Mouse (Mus musculus): ENCODE data around the gene Tmem236. TPM values are rescaled to one million over a fixed set of nuclear protein-coding genes. Genes with fewer than 3 reads are reported as not detected.

The Tmem236 gene
- total RNA-seq (2023), result under 1 TPM; 0.15 to 0.21 TPM

DNA sequence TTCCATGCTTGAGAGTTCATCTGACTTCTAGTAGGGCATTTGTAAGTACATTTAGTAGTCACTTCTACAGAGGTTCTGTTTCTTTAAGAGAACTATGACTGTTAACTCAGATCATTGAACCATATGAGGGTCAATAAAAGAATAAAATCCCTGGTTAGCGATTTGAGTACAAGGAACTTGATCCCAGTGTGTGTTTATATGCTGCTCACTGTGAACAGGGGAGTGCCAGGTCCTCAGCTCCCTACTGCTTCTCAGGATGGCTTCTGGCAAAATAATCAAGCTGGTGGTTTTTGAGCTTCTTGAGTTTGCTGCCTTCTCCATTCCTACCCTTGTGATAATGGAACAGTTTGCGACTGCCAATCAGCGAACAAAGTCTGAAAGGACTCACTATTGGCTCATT is at the start of gene Tmem236:
Gene Tmem236 (plus strand): TSS at position 190 of the 400 bp plus-strand sequence.

DNA sequence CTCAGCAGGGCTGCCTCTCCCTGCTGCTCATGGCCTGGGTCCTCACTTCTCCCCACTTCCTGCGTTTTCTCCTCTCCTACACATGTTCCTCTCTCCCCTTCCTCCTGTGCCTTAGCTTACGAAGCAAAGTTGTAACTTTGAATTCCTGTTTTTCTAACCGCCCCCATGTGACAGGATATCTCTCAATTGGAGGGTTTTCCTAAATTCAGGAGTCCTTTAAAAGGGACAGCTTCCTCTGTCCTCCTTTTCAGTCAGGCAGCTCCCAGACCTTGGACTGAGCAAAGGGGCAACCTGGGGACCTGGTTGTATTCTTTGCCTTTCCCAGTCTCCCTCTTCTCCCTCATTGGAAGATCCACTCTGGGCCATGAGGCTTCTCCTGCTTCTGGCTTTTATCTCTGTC is 54.8 kb downstream of the Tmem236 start, which contains the start of gene Mrc1:
Gene Mrc1 (plus strand): TSS at position 244 of the 400 bp plus-strand sequence.

Other genes with a start within 250 kb of the Tmem236 start
- gene Hacd1, start 118.4 kb upstream of the Tmem236 start, total RNA-seq (2023), result 1 to 10 TPM; 1.9 to 2.2 TPM
- gene Stam, start 100.4 kb upstream of the Tmem236 start, total RNA-seq (2023), result 10 to 100 TPM; 34.7 to 36.7 TPM
- 100 to 1,000 TPM; 149 to 178 TPM for gene Mrc1, start 54.9 kb downstream of the Tmem236 start, total RNA-seq (2023)
- under 1 TPM; 0.39 to 0.60 TPM for gene Slc39a12, start 213.8 kb downstream of the Tmem236 start, total RNA-seq (2023)

Data from monocyte, adult 59 days (primary cell).